Mouse (Mus musculus) brain, embryonic 18.5 days (tissue): ENCODE data around the gene Rbl2.

Experiments used
- DNase-seq: peaks from one replicate; pipeline ENCODE4 v3.0.0-alpha.2; 2012; ENCODE audit warnings: low read depth, low spot score

Gene Rbl2

GRCm38 (mm10) chr8:91106271-91106670 is 36.4 kb downstream of the Rbl2 start:
- DNase-seq, result no peak

- no peak for DNase-seq
These were observed 42.1 kb downstream of the Rbl2 start for GRCm38 (mm10) chr8:91111868-91112477.

- DNase-seq, result no peak
These were observed 44.6 kb downstream of the Rbl2 start for GRCm38 (mm10) chr8:91114428-91114827.

- no peak for DNase-seq
These were observed 45.1 kb downstream of the Rbl2 start for GRCm38 (mm10) chr8:91114910-91115309.

GRCm38 (mm10) chr8:91117537-91117936 is 47.7 kb downstream of the Rbl2 start:
- DNase-seq, result no peak

- DNase-seq, result no peak
These were observed 48.3 kb downstream of the Rbl2 start for GRCm38 (mm10) chr8:91118131-91118530.

- DNase-seq, result no peak
These were observed 54.5 kb downstream of the Rbl2 start for GRCm38 (mm10) chr8:91124315-91124714.

- DNase-seq, result no peak
These were observed 56.9 kb downstream of the Rbl2 start for GRCm38 (mm10) chr8:91126786-91127185.

- DNase-seq, result no peak
These were observed 62.9 kb downstream of the Rbl2 start for GRCm38 (mm10) chr8:91132731-91133130.

GRCm38 (mm10) chr8:91133441-91134069 is 63.7 kb downstream of the Rbl2 start:
- no peak for DNase-seq

- peak; percentile 100 for DNase-seq
These were observed 64.2 kb downstream of the Rbl2 start for GRCm38 (mm10) chr8:91134070-91134475.

- no peak for DNase-seq
These were observed 64.8 kb downstream of the Rbl2 start for GRCm38 (mm10) chr8:91134659-91135058.

GRCm38 (mm10) chr8:91135308-91136181 is 65.7 kb downstream of the Rbl2 start:
- DNase-seq, result no peak

- DNase-seq, result no peak
These were observed 71.0 kb downstream of the Rbl2 start for GRCm38 (mm10) chr8:91140828-91141227.

GRCm38 (mm10) chr8:91147715-91148114 is 77.9 kb downstream of the Rbl2 start:
- no peak for DNase-seq

GRCm38 (mm10) chr8:91148643-91149178 is 78.9 kb downstream of the Rbl2 start:
- DNase-seq, result no peak

GRCm38 (mm10) chr8:91149298-91149697 is 79.4 kb downstream of the Rbl2 start:
- no peak for DNase-seq

- no peak for DNase-seq
These were observed 81.7 kb downstream of the Rbl2 start for GRCm38 (mm10) chr8:91151531-91151930.

GRCm38 (mm10) chr8:91153831-91154230 is 84.0 kb downstream of the Rbl2 start:
- no peak for DNase-seq

GRCm38 (mm10) chr8:91154564-91154963 is 84.7 kb downstream of the Rbl2 start:
- DNase-seq, result no peak

GRCm38 (mm10) chr8:91158617-91159016 is 88.8 kb downstream of the Rbl2 start:
- DNase-seq, result no peak
